Mouse (Mus musculus) limb, embryonic 14.5 days (tissue): ENCODE measurements around the gene Lmo4. TPM values are rescaled to one million over a fixed set of nuclear protein-coding genes. Genes with fewer than 3 reads are reported as not detected.

Experiments
- ATAC-seq: fragments of 200-750 bp; cut with Nextera tagmentation; 2 replicates; pipeline ENCODE4 v1.8.0; 2017; ENCODE audit warnings: low read depth, moderate number of reproducible peaks, moderate TSS enrichment; ENCODE audit not compliant: low FRiP score
- DNase-seq: peaks from one replicate; pipeline ENCODE4 v3.0.0-alpha.2; 2015; ENCODE audit warnings: low spot score
- H3K27ac ChIP-seq: fragments of 300-500 bp; sonication (generic); replicated peaks from 2 replicates; pipeline ENCODE4 v1.5.1; 2014; ENCODE audit warnings: low read depth, mild to moderate bottlenecking, low read length, moderate library complexity, mixed read lengths
- H3K27me3 ChIP-seq: fragments of 300-500 bp; sonication (generic); 2 replicates; pipeline ENCODE4 v1.6.1; 2014; ENCODE audit warnings: low read length, mixed read lengths; ENCODE audit not compliant: control insufficient read depth, insufficient read depth
- H3K36me3 ChIP-seq: fragments of 300-500 bp; sonication (generic); 2 replicates; pipeline ENCODE4 v1.6.1; 2014; ENCODE audit warnings: mild to moderate bottlenecking, low read length, moderate library complexity, mixed read lengths; ENCODE audit not compliant: control insufficient read depth, insufficient read depth
- H3K4me1 ChIP-seq: fragments of 300-500 bp; sonication (generic); 2 replicates; pipeline ENCODE4 v1.6.1; 2014; ENCODE audit warnings: antibody characterized with exemption, low read length, mixed read lengths; ENCODE audit not compliant: control insufficient read depth, insufficient read depth
- H3K4me2 ChIP-seq: fragments of 300-500 bp; sonication (generic); replicated peaks from 2 replicates; pipeline ENCODE4 v1.6.1; 2014; ENCODE audit warnings: low read depth, mild to moderate bottlenecking, low read length, moderate library complexity; ENCODE audit not compliant: severe bottlenecking
- H3K4me3 ChIP-seq: fragments of 300-500 bp; sonication (generic); replicated peaks from 2 replicates; pipeline ENCODE4 v1.5.1; 2014; ENCODE audit warnings: low read length
- H3K9ac ChIP-seq: fragments of 300-500 bp; sonication (generic); 2 replicates; pipeline ENCODE4 v1.6.1; 2014; ENCODE audit warnings: mild to moderate bottlenecking, low read depth, low read length, moderate library complexity; ENCODE audit not compliant: severe bottlenecking
- H3K9me3 ChIP-seq: fragments of 300-500 bp; sonication (generic); 2 replicates; pipeline ENCODE4 v1.6.1; 2016; ENCODE audit warnings: low read length; ENCODE audit not compliant: control insufficient read depth
- POLR2A ChIP-seq: fragments of 200-500 bp; IDR thresholded peaks from 2 replicates; pipeline ENCODE4 v1.8.0; 2012; ENCODE audit warnings: inconsistent platforms, mild to moderate bottlenecking, moderate library complexity, borderline replicate concordance; ENCODE audit not compliant: insufficient read depth, insufficient read length; ENCODE audit errors: extremely low read depth
- WGBS: fragments of 180-500 bp; shearing (Covaris S2); extraction: QIAGEN DNeasy Blood & Tissue Kit; methylation state at CpG from one replicate; pipeline ENCODE4 v1.1.7; 2014; 5-methylcytosine and 5-hydroxymethylcytosine counted together
- polyA plus RNA-seq, 2 experiments: library from polyadenylated mRNA; depleted of rRNA in 1 of 2; stranded (reverse) in 1 of 2; unstranded in 1 of 2; fragments of >200 nt; fragmentation: Nextera tagmentation in 1 of 2; extraction: Ambion mirVana in 1 of 2; gene quantifications; 2 replicates each; pipeline versions ENCODE4 v1.2.1 to v1.2.3; 2012 to 2014

Lmo4 gene
- polyA plus RNA-seq, 2 experiments: 87.9 to 137 TPM

DNA sequence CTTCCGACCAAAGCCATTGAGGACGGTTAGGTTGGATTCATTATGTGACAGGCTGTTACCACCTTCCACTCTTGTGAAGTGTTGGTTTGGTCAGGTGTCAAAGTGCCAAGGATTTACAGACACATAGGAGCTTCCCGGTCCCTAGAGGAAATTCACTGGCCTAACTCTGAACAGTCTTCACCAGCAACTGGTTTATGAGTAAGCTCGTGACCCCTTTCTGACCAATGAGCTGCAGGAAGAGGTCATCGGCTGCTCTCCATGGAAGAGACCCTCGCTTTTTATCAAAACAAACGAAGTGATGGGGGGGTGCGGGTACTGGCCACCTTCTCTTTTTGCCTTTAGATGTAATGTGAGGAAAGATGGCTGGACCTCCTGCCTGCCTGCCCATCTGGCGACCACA, 17.4 kb upstream of the Lmo4 start:
- no peak for TF ChIP-seq POLR2A
- H3K4me3 ChIP-seq: no peak overlapping the region
- H3K4me1 ChIP-seq: peaks cover 11% of the 10 kb centered on the region
- no peak overlapping the region for H3K9ac ChIP-seq
- H3K27me3 ChIP-seq: no peaks in the 10 kb centered on the region
- ATAC-seq (no peak), DNase-seq (no peak)
- 65% methylated on average over 9 of the region's 9 CpGs for WGBS
- no peak overlapping the region for H3K27ac ChIP-seq
- H3K9me3 ChIP-seq: no peaks in the 10 kb centered on the region
- no peak overlapping the region for H3K4me2 ChIP-seq
- no peaks in the 10 kb centered on the region for H3K36me3 ChIP-seq

GRCm38 (mm10) chr3:144207498-144207897, 2.5 kb upstream of the Lmo4 start:
- H3K9me3 ChIP-seq: no peaks in the 10 kb centered on the region
- peak; percentile 85 for DNase-seq
- no peak overlapping the region for H3K4me3 ChIP-seq
- ATAC-seq: no peak
- H3K4me1 ChIP-seq: peaks cover 7% of the 10 kb centered on the region; the same call in 1 of the 2 replicates
- H3K36me3 ChIP-seq: no peaks in the 10 kb centered on the region
- TF ChIP-seq POLR2A: no peak
- WGBS: 39% methylated on average over 5 of the region's 5 CpGs
- H3K9ac ChIP-seq: no peak overlapping the region
- H3K27me3 ChIP-seq: no peaks in the 10 kb centered on the region
- no peak overlapping the region for H3K27ac ChIP-seq
- no peak overlapping the region for H3K4me2 ChIP-seq

- Histone ChIP-seq H3K4me3 (no peak overlapping the region), H3K4me1 (peaks cover 7% of the 10 kb centered on the region; the same call in 1 of the 2 replicates), H3K27ac (no peak overlapping the region), H3K4me2 (no peak overlapping the region), H3K9me3 (no peaks in the 10 kb centered on the region), H3K27me3 (no peaks in the 10 kb centered on the region), H3K36me3 (no peaks in the 10 kb centered on the region), H3K9ac (no peak overlapping the region)
- DNase-seq (no peak), ATAC-seq (no peak)
- no peak for TF ChIP-seq POLR2A
- 94% methylated on average over 1 of the region's 1 CpGs for WGBS
Observed at GRCm38 (mm10) chr3:144206942-144207341, 1.9 kb upstream of the Lmo4 start.

- Histone ChIP-seq H3K9ac (peak overlapping the region; percentile 96), H3K27ac (peak overlapping the region; percentile 97), H3K4me3 (peak overlapping the region; percentile 87), H3K9me3 (no peaks in the 10 kb centered on the region), H3K4me1 (peaks cover 12% of the 10 kb centered on the region; the same call in 1 of the 2 replicates), H3K27me3 (no peaks in the 10 kb centered on the region), H3K4me2 (peak overlapping the region; percentile 96), H3K36me3 (peaks cover 6% of the 10 kb centered on the region)
- no peak for DNase-seq
- 15% methylated on average over 3 of the region's 3 CpGs for WGBS
- TF ChIP-seq POLR2A: no peak
- no peak for ATAC-seq
Observed at GRCm38 (mm10) chr3:144206261-144206660, 1.2 kb upstream of the Lmo4 start.

DNA sequence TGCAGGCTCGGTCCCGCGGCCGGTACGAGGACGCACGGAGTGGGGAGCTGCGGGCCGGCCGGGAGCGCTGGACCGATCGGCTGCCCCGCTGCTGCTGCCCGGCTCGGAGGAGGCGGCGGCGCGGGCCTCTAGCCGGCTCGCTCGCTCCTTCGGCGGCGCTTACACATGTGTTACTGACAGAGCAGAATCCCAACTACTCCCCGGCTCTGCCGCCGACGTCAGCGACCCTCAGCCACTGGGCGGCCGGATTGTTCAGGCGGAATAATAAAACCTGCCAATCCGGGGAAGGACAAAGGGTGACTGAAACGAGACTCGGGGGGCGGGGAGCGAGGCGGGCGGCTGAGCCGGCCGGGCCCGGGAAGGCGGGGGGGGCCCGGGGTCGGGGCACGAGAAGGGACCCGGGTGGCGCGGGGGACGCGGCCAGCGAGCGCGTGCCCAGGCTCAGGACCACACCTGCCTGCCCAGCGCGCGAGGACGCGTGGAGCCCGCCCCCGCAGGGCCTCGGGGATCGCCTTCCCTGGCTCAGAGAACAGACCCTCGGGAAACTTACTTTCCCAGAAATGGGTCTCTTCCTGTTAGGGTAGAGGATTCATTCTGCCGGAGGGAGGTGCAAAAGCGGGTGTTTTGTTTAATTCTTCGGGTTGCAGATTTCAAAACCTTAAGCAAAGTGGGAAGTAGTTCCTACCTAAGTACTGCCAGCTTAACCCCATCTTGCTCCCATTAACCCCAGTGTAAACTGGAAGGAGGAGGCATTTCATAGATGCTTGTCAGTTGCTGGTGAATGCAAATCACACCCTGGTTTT, 532 bp upstream of the Lmo4 start:
- peak overlapping the region; percentile 96 for H3K4me2 ChIP-seq
- H3K4me1 ChIP-seq: peaks cover 17% of the 10 kb centered on the region; the same call in 1 of the 2 replicates
- DNase-seq (peak; percentile 96), ATAC-seq (peak; percentile 92)
- H3K36me3 ChIP-seq: peaks cover 12% of the 10 kb centered on the region
- WGBS: under 1% methylated on average over 66 of the region's 69 CpGs
- peak overlapping the region; percentile 87 for H3K4me3 ChIP-seq
- no peaks in the 10 kb centered on the region for H3K27me3 ChIP-seq
- peak overlapping the region; percentile 97 for H3K27ac ChIP-seq
- TF ChIP-seq POLR2A: peak; percentile 81; the same call in 1 of the 2 replicates
- no peaks in the 10 kb centered on the region for H3K9me3 ChIP-seq
- H3K9ac ChIP-seq: peak overlapping the region; percentile 96
